Mouse (Mus musculus) skeletal muscle tissue, adult 2 months (tissue): ENCODE measurements around the gene Klhdc3.
A peak's percentile ranks its signal among the peaks of the same experiment; 100 is the strongest.

ENCODE experiments used
- DNase-seq: peaks from one replicate; pipeline ENCODE4 v3.0.0-alpha.2; 2012; ENCODE audit warnings: low read depth, low spot score

The Klhdc3 gene

DNA sequence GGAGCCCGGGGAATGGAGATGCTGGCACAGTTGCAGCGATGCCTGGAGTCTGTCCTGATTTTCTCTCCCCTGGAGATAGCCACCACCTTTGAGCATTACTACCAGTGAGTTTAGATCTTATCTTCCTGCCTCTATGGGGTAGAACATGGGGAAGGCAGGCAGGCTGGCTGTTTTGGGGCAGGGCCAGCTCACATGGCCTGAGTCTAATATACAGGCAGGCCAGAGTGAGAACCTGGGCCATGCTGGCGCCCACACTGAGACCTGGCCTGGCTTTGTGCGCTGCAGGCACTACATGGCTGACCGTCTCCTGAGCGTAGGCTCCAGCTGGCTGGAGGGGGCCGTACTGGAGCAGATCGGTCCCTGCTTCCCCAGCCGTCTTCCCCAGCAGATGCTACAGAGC is 19.4 kb downstream of the Klhdc3 start:
- no peak for DNase-seq

DNA sequence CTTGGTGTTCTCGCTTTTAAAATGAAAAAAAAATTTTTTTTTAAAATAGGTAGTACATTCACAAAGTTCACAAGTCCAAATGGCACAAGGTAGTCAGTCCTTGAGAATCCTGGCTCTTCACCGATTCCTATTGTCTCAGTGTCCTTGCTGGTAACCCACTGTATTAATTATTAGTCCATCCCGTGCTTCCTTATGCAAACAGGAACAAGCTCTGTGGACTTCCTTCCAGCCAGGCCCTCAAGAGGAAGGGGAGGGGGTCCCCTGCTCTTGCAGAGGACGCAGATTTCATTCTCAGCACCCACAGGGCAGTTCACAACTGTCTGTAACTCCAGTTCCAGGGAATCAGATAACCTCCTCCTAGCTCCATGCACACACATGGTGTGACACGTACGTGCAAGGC is 24.7 kb downstream of the Klhdc3 start:
- no peak for DNase-seq

DNA sequence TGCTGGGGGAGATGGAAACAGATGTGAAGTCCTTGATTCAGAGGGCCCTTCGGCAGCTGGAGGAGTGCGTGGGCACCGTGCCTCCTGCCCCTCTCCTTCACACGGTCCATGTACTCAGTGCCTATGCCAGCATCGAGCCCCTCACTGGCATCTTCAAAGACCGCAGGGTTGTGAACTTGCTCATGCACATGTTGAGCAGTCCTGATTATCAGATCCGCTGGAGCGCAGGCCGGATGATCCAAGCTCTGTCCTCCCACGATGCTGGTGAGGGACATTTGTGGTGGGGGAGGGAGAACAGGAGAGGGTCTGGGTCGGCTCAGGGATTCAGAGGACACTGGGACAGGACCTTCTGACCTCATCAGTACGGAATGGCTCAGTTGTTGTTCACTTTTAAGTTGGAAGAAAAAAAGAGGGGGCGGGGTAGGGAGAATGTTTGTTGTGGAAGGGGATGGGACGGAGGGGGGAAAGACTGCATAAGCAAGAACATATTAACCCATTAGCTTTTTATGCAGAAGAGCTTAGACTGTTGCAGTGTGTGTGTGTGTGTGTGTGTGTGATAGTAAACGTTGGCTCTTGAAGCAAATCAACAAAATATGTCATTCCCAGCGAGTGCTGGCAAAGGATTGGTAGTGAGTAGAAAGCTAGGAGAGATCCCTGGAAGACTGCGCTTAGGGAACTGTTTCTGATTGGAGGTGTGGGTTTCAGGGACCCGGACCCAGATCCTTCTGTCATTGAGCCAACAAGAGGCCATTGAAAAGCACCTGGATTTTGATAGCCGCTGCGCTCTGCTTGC is 28.8 kb downstream of the Klhdc3 start:
- DNase-seq: no peak

DNA sequence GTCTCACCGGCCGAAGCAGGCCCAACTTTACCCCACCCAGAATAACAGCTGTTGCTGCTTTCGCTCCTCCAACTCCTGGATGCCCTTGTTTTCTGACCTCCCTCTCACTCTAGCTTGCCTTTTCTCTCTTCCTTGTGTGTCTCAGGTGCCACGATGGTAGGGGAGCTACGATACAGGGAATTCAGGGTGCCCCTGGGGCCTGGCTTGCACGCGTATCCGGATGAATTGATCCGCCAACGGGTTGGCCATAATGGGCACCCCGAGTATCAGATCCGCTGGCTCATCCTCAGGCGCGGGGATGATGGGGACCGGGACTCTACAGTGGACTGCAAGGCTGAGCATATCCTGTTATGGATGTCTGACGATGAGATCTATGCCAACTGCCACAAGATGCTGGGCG is 29.4 kb downstream of the Klhdc3 start:
- no peak for DNase-seq

DNA sequence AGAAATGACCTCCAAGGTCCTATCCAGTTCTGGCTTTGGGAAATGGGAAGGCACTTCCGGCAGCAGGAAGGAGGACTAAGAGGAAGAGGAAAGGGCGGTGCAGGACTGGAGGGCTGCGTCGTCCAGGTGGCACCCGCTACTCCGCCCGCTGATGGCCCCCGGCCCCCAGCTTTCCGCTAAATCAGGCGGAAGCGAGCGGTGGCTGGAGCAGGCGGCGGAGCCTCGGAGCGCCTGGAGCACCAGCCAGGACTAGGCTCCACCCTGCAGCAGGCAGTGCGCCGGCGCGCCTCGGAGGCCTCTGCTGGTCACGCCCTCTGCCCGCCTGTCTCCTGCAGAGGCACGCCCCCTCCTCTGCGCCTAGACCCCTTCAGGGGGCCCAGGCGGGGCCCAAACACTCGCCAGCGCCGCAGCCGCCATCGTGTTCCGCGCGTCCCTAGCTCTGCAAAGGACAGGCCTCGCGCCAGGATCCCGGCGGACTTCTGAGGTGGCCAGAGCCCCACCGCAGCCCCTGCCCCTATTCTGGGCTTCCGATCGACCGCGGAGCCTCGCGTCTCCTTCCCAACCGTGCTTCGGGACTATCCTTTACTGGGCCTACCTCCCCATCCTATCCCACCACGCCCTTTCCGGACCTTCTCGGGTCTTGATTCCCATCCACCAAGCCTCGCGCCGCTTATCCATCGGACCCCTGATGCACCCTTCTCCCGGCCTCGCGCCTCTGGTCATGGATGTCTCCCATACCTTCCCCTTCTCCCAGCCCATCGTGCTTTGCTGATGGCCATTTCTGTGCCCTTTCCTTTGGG is 30.3 kb downstream of the Klhdc3 start, which contains the start of gene Cul7:
Cul7 (plus strand) TSS at position 106 of the 800 bp plus-strand sequence.
- DNase-seq: peak; percentile 88

DNA sequence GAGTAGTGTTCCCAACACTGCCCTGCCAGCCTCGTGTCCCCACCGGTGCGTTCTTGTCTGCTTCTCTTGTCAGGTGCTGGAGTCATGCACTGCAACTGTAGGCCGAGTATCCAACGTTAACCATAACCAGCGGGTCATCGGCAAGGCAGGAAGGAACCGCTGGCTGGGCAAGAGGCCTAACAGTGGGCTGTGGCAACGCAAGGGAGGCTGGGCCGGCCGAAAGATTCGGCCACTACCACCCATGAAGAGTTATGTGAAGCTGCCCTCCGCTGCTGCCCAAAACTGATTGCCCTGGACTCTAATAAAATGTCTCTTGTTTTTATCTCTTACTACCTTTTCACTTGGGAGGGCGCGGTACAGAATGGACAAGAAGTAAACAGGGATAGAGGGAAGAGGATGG is 30.9 kb downstream of the Klhdc3 start:
- DNase-seq: no peak

DNA sequence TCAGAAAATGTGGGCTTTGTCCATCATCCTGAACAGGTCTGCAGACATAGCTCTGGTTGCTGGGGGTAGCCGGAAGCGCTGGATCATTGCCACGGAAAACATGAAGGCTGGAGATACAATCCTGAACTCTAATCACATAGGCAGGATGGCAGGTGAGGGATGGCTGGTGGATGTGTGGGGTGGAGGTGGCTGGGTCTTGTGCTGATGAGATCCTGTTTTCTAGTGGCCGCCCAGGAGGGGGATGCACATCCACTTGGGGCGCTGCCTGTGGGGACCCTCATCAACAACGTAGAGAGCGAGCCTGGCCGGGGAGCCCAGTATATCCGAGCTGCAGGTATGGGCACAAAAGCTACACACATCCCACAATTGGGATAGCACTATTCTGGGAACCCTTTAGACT is 32.3 kb downstream of the Klhdc3 start:
- no peak for DNase-seq

DNA sequence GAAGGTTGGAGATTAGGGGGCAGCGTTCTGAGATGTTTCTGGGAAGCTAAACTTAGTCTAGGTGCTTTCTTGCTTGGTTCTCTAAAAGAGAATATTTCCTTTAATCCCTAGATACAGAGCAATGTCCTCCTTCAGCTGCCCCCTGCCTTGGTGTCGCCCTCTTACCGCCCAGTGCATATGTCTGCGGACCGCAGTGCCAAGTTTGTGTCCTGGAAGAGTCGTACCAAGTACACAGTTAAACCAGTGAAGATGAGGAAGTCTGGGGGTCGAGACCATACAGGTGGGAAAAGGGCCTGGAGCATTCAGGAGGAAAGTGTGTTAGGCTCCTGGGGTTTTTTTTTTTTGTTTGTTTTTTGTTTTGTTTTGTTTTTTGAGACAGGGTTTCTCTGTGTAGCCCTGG is 33.4 kb downstream of the Klhdc3 start:
- no peak for DNase-seq

DNA sequence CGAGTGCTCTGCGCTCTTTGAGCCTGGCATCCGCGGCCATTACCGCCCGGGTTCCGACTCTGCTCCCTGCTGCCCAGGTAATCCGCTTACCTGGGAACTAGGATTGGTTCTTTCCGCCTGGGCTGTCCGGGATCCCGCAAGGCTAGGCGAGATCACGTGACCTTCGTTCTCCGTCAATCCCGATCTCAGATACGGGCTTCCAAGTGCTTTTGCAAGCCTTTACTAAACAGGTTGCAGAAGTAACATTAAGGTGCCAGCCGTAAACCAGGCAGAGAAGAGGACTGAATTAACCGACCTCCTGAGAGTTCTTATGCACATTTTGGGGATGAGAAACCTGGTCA is 34.4 kb downstream of the Klhdc3 start:
- DNase-seq: no peak

DNA sequence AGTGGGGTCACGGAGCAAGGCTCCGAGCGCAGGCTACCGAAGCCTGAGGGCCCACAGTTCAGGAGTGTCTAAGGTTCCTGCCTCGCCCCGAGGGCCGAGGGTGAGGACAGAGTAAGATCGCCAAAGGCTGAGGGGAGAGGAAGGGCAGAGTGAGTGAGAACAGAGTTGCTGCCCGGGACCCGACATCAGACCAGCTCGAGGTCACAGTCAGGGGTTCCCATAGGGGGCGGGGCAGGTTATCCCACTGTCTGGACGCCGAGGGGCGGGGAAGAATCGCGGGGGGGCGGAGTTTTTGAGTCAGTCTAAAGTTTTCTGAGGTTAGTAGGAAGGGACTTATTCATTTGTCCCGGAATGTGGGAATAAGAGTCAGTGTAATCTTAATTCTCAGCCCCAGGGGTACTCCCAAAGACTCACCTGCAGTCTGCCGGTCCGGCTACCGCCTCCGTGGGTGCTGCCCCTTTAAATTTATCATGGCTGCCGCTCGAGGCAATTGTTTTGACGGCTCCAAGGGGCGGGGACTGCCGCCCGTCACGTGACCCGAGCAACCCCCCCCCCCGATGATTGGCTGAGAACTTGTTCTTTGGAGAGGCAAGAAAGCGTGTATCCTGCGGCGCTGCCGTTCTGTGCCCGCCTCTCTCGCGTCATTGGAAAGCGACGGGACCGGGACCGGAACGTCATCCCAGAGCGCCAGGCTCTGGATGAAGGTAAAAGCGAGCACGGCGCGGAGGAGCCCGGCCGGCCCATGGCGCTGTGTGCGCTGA is 35.0 kb downstream of the Klhdc3 start, which contains the start of the genes Klc4 and Mrpl2:
Klc4 (minus strand) TSS at position 462 of the 761 bp plus-strand sequence.
Mrpl2 (plus strand) TSS at position 669 of the 761 bp plus-strand sequence.
- DNase-seq: peak; percentile 98

DNA sequence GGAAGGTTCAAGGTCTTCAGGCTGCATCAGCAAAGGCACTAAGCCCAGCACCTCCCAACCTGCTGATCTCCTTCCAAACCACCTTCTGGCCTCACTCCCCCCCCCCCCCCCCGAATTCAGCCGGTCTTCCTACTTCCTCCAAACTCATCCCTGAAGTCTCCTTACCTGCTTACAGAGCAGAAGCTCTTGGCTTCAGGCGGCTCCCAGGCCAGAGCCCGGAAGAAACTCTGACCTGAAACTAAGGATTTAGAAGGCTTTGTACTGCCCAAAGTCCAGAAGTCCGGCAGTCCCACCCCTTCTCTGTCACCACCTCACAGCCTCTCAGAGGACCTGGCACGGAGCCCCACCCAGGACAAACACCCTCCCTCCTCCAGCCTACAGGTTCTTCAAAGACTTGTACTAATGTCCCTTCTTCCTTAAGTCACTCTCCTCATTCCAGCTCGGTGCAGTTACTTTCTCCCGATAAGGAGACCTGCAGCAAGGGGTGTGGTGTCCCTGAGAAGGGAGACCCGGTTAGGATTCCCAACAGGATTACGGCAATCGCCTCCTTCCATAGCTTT is 35.7 kb downstream of the Klhdc3 start:
- DNase-seq: no peak

DNA sequence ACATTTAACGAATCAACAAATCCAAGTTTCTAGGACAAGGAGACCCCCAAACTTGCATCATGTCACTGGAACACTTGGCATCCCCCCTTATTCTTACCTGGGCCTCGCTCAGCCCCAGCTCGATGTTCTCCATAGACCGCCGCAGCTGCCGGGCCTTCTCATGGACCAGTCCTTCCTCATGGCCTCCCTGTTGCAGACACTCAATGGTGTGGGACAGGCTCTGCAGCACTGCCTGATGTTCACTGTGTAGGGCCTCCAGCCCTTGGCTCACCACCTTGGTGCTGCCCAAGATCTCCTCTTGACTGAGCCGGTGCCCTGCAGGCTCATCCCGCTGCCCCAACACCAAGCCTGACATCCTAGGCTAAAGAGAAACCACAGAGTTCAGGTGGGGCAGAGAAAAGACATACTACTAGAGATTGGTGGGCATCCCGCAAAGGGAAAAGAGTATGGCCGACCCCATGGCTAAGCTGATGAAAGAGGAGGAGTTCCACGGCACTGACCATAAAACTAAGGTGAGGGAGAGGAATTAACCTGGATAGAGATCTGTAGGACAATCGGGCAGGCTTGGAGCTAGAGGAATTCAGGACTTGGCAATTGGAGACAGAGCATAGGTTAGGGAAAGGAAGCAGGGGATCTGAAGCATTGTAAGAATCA is 36.4 kb downstream of the Klhdc3 start:
- DNase-seq: no peak

DNA sequence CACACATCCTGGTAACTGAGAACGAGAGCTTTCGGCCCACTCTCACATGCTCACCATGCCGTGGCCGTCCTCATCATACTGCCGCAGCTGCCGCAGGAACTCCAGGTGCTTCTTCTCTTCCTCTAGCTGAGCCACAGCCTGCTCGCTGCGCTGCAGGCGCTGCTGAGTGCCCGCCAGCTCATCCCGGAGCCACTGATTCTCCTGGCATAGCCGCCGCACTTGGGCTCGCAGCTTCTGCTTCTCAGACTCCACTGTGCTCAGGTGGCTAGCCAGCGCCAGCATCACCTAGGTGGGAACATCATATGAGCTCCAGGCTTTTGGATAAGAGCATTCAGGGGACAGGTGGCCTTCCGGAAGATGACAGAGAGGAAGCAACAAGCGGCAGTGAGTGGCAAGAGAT is 38.7 kb downstream of the Klhdc3 start:
- DNase-seq: no peak

DNA sequence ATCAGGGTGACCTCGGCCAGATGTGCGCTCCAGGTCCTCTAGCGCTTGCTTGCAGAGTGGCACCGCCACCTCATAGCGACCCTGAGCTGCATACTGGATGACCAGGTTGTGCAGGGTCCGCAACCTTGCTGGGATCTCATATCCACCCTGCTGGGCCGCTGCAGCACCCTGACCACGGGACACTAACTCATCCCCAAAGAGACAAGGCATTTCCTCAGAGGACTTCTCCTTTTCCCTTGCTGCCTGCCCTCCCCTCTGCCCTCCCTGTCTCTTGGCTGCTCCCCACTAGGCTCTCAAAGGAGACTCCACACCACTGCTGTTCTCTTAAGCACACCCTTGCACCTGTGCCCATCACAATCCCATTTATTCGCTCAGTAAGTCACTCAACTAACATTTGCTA is 40.8 kb downstream of the Klhdc3 start:
- DNase-seq: no peak

DNA sequence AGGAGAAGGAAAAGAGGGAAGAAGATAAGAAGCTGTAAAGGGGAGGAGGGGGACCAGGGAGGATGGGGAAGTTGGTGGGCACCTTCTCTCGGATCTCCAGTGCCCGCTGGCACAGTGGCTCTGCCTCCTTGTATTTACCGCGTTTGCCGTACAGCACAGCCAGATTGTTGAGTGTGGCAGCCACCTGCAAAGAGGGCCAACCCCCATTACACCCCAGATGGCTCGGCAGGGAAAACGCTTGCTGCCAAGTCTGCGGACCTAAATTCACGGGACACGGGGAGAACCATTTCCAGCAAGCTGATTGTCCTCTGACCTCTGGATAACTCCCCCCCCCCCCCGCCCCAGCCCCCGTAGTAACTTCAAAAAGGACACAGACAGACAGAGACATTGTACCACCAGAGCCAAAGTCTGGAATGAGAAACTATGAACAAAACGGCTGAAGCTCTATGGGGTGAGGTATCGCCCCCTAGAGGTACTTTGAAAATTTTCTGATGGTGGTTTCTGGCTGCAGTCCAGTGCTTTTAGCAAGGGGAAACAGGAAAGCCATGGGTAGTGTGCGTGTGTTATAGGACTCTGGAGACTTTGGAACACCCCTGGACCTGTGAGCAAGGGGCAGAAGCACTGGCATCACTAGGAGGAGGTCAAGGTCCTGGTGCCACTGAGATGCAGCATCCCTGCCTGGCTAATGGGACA is 43.7 kb downstream of the Klhdc3 start:
- peak; percentile 49 for DNase-seq

DNA sequence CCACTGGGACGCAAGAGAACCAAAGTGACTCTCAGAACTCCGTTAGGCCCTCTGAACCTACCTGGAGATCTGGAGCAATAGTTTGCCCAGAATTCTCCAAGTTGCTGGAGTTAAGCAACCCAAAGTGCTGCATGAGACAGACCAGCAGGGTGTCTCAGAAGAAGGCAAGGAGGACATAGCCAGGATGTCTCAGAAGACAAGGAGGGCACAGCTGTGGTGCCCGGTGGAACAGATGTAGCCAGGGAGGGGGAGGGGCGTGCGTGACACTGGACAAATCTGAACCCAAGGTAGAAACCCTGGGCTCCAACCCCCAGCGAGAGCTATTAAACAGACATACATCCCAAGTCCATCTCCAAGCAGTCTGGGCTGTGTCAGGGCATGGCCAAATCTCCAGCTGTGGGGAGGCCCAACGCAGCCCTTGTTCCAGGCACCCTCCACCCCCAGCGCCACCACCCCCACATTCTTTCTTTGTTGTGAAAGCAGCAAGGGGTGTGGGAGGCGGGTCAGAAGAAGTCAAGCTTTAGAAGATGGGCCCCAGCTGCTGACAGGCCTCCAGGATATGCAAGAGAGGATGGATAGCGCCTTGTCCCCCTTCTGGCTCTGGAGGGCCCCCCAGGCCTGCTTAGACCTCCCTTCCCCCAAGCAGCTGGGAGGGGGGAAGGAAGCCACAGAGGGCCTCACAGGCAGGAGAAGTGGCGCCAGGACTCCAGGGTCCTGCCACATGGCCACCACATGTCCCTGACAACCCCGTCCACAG is 50.9 kb downstream of the Klhdc3 start:
- no peak for DNase-seq

DNA sequence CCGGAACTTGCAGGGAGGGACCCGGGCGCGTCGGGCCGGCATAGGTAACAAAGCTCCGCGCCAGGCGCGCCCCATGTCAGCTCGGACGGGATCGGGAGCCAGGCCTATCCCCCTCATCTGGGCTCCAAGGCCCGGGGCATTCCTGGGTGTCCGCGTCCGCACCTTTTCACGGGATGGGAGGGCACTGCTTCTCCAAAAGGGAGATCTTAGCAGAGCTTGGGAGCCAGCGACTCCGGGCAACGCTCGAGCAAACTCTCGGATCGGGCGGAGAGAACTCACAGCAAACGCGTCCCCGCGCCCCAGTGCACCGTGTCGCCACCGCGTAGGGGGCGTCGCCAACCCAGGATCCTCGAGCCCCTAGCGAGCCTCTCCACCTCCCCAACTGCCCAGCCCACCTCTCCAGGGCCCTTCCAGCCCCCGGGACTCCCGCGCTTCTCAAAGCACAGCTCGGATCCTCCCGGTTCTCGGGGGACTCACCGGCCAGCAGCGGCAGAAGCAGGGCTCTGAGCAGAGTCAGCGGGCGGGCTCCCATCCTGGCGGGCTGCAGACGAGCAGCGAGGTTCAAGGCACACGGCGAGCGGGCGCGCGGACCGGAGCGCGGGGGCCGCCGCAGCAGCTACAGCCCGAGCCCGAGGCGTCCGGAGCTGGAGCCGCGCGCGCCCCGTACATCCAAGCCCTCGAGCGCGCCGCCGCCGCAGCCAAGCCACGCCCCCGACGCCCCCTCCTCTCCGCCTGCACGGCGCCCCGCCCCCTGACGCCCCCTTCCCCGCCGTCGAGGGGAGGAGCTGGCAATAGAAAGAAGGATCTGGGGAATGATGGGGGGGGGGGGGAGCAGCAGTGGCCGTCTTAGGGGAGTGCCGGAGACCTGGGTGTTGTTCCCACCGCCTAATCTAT is 51.7 kb downstream of the Klhdc3 start, which contains the start of gene Ptk7:
Ptk7 (minus strand) TSS at position 714 of the 894 bp plus-strand sequence.
- no peak for DNase-seq

DNA sequence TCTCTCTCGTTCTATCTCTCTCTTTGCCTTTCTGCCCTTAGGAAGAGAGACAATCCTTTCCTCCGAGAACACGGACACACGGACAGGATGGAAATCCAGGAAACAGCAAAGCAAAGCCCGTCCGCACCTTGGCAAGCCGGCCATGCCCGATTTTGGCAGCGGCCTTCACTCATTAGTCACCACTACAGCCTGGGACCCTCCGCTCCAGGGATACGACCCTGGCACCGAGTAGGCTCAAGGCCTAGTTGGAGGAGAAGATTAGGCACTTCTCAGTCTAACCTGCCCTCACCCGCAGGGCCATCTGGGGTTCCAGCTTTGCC is 52.3 kb downstream of the Klhdc3 start:
- DNase-seq: no peak

DNA sequence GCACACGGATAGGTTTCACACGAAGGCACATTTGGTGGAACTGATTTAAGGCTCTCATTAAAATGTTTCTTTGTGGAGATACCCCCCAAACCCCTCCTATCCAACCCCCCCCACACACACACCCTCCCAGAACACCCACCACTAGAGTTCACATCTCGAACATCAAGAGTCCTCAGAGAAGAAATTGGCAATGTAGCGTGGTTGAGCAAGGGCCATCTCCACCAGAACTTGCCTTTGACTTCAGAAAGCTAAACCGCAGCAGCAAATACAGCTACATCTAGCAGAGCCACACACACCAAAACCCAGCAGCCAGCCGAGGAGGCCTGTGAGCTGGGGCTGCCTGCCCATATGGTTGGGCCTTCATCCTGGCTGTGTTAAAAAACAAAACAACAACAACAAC is 53.3 kb downstream of the Klhdc3 start:
- no peak for DNase-seq
